Mouse (Mus musculus) urinary bladder, adult 2 months (tissue): Measurements from ENCODE around the gene Rnf151. TPM values are rescaled to one million over a fixed set of nuclear protein-coding genes. Genes with fewer than 3 reads are reported as not detected.
"Not testable (repeated sequence)": the region's sequence is repeated elsewhere in the genome, so short reads cannot be mapped to it uniquely, and the experiment has no call there.

Source experiments
- DNase-seq: peaks from one replicate; pipeline ENCODE4 v3.0.0; 2022; ENCODE audit warnings: low spot score
- polyA plus RNA-seq: library from polyadenylated mRNA; depleted of rRNA; stranded (reverse); fragments of >200 nt; gene quantifications from 2 replicates; pipeline ENCODE4 v1.2.3, GENCODE M21; 2012

Rnf151 gene
- polyA plus RNA-seq, 1 experiment: 0.30 TPM

GRCm38 (mm10) chr17:24705821-24706220, 12.0 kb downstream of the Rnf151 start:
- DNase-seq: no peak

GRCm38 (mm10) chr17:24701251-24701650, 16.6 kb downstream of the Rnf151 start:
- peak; percentile 15 for DNase-seq

- DNase-seq: peak; percentile 13
These were observed 18.4 kb downstream of the Rnf151 start for GRCm38 (mm10) chr17:24699473-24699872.

GRCm38 (mm10) chr17:24698715-24699114, 19.1 kb downstream of the Rnf151 start:
- DNase-seq: peak; percentile 17

- no peak for DNase-seq
These were observed 19.9 kb downstream of the Rnf151 start for GRCm38 (mm10) chr17:24697985-24698384.

- peak; percentile 83 for DNase-seq
These were observed 21.7 kb downstream of the Rnf151 start, which contains the start of the genes Gfer and Noxo1 for GRCm38 (mm10) chr17:24696011-24696697. Gfer (minus strand) TSS chr17:24696156. Noxo1 (plus strand) TSS chr17:24696234.

- DNase-seq: no peak
These were observed 22.4 kb downstream of the Rnf151 start for GRCm38 (mm10) chr17:24695326-24696010.

GRCm38 (mm10) chr17:24692385-24692784, 25.5 kb downstream of the Rnf151 start:
- peak; percentile 17 for DNase-seq

- peak; percentile 18 for DNase-seq
These were observed 28.4 kb downstream of the Rnf151 start, which contains the start of gene Syngr3 for GRCm38 (mm10) chr17:24689251-24690081. Syngr3 (minus strand) TSS chr17:24689955.

GRCm38 (mm10) chr17:24687599-24687998, 30.3 kb downstream of the Rnf151 start:
- no peak for DNase-seq

GRCm38 (mm10) chr17:24687146-24687595, 30.7 kb downstream of the Rnf151 start:
- DNase-seq: no peak

GRCm38 (mm10) chr17:24686514-24686913, 31.3 kb downstream of the Rnf151 start:
- no peak for DNase-seq

GRCm38 (mm10) chr17:24677500-24678080, 40.3 kb downstream of the Rnf151 start:
- no peak for DNase-seq

GRCm38 (mm10) chr17:24676877-24677276, 41.0 kb downstream of the Rnf151 start:
- DNase-seq: no peak

GRCm38 (mm10) chr17:24676187-24676586, 41.7 kb downstream of the Rnf151 start:
- DNase-seq: no peak

- no peak for DNase-seq
These were observed 43.6 kb downstream of the Rnf151 start for GRCm38 (mm10) chr17:24674277-24674676.

GRCm38 (mm10) chr17:24672141-24672540, 45.7 kb downstream of the Rnf151 start:
- DNase-seq: no peak

- DNase-seq: no peak
These were observed 46.5 kb downstream of the Rnf151 start for GRCm38 (mm10) chr17:24671346-24671745.

GRCm38 (mm10) chr17:24670246-24670844, 47.5 kb downstream of the Rnf151 start:
- no peak for DNase-seq

GRCm38 (mm10) chr17:24669545-24670245, 48.2 kb downstream of the Rnf151 start, which contains the start of gene Zfp598:
Zfp598 (plus strand) TSS chr17:24669687.
- peak; percentile 90 for DNase-seq

- DNase-seq: not testable (repeated sequence)
These were observed 48.7 kb downstream of the Rnf151 start for GRCm38 (mm10) chr17:24669214-24669544.
